Mouse (Mus musculus): ENCODE results near the gene Phactr4. TPM values are rescaled to one million over a fixed set of nuclear protein-coding genes. Genes with fewer than 3 reads are reported as not detected.
A peak's percentile ranks its signal among the peaks of the same experiment; 100 is the strongest.

The Phactr4 gene
- total RNA-seq, 2 experiments from 2014 or later: 10.7 to 12.4 TPM

DNA sequence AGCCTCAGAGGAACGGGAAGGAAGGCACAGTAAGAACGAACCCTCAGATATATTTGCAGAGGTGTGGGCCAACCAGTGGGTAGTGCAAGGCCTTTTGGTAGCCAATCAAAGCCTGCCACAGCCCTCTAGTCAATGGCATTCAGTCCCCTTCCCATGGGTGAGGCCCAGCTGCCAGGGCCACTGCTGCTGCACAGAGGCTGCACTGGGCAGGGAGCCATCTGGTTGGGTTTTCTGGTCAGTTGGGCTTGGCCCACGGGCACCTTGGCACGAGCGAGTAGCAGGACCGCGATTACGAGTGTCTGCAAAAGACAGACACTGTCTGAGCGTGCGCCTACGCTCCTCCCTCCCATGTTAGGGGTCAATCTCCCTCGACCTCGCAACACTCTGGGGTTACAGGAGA lies 83.3 kb downstream of the Phactr4 start:
- peak in 1 of 2 experiments; percentile 40 for DNase-seq (ENCODE audit: low spot score in 2 of 2)

DNA sequence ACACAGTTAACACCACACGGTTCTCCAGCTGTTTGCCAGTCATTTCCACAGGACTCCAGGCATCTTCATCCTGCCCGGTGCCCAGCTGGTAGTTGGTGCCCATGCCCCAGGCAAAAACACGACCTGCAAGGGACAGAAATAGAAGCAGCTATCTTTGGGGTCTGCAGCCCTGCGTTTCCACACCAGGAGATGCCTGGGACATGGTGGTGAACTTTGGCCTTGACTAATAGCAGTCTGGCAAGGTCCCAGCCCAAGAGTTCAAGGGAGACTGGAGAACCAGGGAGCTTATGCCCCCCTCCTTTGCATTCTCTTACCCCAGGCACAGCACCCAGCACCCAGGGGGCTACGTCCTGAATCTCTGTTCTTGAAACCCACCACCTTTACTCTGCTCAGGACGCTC lies 89.4 kb downstream of the Phactr4 start:
- DNase-seq (ENCODE audit: low spot score in 2 of 2): no peak

DNA sequence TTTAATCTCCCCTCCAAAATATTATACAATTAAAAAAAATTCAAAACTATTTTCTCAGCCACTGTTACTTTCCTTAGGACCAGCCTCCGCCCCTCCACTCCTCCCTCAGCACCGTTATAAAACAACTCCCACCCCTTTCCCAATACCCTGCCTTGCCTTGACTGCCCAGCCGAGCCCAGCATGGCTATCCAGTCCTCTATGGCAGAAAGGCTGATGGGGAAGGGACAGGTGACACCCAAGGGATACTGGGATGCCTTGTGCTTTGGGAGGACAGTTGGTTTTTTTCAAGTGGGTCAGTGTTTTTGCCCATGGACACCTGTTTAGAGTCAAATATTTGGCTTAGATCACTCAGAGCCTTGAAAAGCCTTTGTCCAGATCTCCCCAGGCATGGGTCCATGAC lies 90.3 kb downstream of the Phactr4 start:
- DNase-seq (ENCODE audit: low spot score in 2 of 2): no peak

DNA sequence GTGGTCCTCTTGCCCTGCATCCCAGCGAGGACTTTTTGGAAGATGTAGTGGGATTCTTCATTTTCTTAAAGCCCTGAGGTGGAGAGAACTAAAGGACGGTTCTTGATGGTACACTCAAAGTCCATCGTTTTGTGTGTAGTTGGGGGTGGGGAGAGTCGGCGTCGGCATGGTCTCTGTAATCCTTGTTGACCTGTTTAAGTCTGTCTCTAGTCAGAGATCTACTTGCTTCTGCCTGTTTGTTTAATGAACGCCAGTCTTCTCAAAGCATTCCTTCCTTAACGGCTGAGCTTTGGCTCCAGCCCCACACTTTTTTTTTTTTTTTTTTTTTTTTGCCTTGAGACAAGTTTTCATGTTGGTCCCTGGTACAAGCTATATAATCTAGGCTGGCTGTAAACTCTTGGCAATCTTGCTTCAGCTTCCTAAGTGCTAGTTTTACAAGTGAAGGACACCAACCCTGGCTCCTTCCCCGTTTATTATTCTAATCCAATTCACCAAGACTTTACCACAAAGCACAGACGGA lies 92.4 kb downstream of the Phactr4 start:
- no peak for DNase-seq (ENCODE audit: low spot score in 2 of 2)

DNA sequence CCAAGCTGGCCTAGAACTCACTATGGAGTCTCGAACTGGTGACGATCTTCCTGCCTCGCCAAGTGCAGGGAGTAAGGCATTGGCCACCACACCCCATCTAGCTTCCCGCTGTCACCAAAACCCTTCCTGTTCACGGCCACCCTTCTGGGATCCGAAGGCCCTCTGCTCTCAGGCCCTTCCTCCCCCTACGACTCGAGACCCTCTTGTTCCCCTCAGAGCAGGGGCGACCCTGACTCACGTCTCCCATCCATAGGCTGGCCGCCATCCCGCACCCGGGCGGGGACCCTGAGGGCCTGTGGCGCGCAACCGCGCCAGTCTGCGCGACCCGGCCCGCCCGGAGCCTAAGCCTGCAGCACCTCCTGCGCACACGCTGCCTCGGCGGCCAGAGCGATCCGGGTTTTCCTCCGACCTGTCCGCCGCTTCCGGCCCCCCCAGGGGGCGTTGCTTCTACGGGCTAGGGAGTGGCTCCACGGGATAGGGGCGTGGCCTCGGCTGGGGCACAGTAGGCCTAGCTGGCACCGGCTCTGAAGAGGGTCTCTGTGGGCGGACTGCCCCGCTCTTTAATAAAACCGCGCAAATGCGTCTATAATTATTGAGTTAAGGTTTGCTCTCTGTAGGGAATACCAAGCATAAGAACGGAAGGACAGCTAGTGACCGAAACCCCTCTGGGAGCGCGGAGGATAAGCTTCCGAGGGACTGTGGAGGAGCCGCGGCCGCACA lies 93.0 kb downstream of the Phactr4 start, which contains the start of gene Trnau1ap:
Gene Trnau1ap, minus strand, starts transcription at position 424 of the 720 bp plus-strand sequence.
- DNase-seq (ENCODE audit: low spot score in 2 of 2): peak; percentile 65 to 81

DNA sequence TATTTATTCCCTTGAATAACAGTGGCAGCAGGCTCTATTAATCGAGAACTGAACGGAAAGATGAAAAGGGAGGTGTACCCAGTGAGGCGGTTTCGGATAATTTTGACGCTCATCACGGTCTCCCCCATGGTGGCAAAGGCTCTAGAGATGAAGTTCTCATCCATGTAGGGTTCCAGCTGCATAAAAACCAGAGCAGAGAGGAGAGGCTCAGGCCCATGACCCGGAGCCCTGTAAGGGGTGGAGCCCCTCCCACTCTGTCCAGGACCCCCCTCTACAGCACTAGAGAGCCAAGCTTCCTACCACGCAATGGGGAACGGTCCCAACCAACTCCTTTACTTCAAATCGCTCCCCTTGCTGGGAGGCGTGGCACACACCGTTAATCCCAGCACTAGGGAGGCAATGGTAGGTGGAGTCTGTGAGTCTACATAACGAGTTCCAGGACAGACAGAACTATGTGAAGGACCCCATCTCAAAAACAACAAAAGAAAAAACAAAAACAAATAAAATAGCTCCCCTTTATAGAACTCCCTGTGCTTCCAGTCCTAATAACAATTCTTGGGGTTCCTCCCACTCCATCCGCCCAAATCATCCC lies 93.8 kb downstream of the Phactr4 start:
- DNase-seq (ENCODE audit: low spot score in 2 of 2): no peak

DNA sequence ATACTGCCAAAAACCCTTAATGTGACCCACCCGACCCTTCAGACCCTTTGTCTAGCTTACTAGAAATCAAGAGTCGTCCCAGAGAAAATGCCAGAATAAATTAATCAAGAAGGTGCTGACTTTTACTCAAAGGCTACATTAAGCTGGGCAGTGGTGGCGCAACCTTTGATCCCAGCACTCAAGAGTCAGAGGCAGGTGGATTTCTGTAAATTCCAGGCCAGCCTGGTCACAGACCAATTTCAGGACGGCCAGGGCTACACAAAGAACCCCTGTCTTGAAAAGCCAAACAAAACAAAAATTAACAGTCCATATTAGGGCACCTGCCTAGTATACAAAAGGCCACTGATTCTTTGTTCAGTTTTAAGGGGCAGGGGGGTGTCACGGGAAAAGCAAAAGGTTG lies 95.8 kb downstream of the Phactr4 start:
- DNase-seq (ENCODE audit: low spot score in 2 of 2): no peak

DNA sequence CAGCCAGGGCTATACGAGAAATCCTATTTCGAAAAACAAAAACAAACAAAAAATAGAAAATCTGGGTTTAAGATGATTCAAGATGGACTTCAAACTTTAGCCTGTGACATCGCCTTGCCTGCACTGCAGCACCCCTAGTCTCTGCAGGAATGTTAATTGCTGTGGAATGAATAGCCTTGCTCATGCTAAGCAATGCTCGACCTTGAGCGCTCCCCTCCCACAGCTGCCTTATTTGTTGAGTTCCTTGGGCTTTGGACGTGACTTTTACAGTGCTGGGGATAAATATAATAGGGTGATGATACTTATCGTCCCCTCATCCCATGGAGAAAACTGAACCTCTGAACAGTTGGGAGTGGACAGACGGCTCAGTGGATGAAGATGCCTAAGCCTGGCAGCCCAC lies 106.6 kb downstream of the Phactr4 start:
- DNase-seq (ENCODE audit: low spot score in 2 of 2): no peak

DNA sequence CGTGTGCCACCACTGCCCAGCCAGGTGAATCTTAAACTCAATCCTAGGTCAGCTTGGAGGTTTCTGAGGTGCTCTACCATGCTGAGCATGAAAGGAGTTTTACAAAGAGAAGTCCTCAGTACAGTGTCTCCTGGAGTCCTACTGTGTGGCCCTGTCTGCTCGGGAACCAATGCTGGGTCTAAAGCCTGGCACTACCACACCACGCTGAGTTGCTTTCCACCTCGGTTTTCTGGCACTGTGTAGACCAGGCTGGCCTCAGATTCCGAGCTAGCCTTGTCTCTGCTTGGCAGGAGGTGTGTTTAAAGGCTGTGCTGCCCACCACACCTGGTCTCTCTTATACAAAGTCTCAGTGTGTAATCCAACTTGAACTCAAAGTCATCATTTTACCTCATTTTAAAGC lies 109.7 kb downstream of the Phactr4 start:
- DNase-seq (ENCODE audit: low spot score in 2 of 2): no peak

DNA sequence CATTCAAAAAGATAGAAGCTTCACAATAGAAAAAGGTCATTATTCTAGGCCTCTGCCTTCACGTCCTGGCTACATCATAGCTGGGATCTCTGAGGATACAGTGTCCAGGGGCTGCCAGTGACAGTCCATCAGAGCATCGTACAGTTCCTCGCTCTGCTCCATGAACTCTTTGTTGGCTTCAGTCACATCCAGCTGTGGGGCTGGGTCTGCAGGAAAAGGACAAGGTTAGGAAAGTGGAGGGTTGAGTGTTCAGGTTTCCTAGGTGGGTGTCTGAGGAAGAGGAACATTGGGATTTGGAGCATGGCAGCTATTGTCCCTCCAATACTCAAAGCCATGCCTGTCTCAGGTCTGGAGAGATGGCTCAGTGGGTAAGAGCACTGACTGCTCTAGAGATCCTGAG lies 110.5 kb downstream of the Phactr4 start:
- no peak for DNase-seq (ENCODE audit: low spot score in 2 of 2)

DNA sequence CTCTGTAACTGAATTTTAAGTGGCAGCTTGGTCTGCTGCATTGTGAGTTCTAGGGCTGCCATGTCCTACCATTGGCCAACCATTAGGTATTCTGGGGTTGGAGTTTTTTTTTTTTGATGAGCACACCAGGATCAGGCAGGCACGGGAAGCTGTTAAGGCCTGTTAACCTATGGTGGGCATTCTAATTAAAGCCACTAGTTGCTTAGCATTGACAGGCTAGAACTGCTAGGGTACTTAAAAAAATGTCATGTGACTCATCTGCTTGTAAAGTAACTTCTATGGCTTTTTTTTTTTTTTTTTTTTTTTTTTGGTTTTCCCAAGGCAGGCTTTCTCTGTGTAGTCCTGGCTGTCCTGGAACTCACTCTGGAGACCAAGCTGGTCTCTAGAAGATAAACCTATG lies 111.1 kb downstream of the Phactr4 start:
- DNase-seq (ENCODE audit: low spot score in 2 of 2): no peak

DNA sequence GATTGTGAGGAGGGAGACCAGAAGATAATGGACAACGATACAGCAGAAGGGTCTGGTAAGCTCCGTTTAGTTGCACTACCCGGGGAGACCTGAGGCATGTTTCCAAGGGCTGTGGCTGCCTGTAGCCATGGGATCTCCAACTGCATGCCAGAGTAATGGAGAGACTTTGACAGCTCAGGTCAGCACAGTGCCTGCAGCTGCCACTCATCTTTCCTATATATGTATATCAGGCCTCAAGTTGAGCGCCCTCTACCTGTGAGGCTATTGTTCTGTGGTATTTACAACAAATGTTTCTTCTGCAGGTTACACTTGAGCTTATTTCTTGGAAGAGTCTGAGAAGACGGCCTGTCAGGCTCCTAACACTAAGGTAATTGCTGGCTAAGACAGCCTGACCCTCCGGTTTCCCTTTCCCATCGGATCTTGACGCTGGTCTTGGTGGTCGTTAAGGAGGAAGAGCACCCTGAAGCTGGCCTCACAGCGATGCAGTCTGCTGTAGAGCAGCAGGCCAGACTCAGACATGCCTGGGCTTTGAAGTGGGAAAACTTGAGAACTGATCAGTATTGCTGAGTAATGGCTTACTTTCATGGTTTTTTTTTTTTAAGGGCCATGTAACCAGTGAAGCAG lies 112.3 kb downstream of the Phactr4 start:
- DNase-seq (ENCODE audit: low spot score in 2 of 2): peak in 1 of 2 experiments; percentile 53

DNA sequence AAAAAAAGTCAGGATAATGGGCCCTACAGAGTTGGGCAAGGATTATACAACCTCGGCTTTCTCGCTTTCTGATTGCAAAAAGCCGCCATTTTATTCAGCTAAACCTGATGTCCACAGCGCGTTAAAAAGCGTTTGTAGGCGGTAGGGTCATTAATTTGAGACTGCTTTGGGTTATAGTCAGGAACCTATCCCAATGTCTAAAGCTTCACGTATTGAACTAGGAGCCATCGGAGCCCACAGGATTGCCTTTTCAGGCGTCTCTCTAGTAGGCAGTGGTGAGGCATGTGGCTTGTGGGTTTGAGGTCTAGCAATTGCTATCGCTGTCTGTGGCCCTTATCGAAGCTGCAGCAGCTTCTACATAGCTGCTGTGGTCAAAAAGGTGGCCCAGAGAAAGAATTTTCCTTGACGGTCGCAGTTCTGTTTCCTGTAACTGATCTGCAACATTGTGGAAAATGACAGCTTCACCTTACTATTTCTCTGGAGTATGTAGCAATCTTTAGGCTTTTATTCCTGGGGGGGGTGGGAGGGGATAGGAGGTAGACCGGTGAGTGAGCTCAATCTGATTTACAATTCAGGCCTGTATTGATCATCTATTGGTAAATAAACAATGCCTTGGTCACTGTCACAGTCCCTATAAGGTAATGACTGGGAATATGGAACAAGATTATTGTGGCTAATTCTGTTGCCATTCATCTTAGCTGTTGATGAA lies 113.0 kb downstream of the Phactr4 start:
- peak in 1 of 2 experiments; percentile 42 for DNase-seq (ENCODE audit: low spot score in 2 of 2)

DNA sequence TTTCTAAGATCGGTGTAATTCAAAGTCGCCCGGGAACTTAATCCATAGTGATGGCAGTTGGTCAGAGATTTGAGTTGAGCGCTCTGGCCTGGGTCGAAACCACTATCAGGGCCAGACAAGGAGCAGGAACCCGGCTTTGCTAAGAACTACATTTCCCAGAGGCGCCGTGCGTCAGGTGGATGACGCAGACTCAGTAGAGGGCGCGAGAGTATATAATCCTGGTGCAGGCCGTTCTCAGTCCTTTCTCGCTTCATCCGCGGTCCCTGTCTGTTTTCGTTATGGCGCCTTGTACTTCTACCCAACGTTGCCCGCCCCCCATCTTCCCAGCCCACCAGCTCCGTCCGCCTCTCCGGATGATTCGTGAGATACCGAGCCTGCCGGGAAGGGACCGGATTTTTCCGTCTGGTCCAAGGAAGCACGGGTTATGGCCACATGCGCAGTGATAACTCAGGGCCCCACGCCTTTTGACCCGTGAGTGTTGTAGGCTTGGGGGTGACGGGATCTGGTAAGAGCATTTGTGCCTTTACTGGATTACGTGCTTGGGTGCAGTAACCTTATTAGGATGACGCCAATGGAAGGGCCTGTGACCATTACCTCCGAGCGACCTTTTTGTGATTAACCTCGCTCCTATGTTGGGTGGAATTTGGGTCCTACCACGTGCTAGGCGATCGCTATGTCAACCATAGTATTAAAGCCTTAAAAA lies 113.7 kb downstream of the Phactr4 start:
- peak; percentile 87 to 96 for DNase-seq (ENCODE audit: low spot score in 2 of 2)

DNA sequence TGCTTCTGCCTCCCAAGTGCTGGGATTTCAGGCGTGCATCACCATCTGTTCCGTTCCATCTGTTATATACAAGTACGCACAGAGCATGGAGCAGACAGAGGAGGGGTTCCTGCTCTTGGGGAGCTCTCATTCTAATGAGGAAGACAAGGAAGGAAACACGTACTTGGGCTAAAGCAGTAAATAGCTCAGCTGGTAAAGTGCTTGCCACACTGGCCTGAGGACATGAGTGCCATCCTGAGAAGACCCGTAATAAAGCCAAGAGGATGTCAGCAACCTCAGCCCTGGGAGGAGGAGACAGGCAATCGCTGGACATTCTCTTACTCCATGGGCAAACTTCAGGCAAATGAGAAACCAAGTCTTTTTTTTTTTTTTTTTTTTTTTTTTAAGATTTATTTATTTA lies 116.3 kb downstream of the Phactr4 start:
- DNase-seq (ENCODE audit: low spot score in 2 of 2): no peak

Small RNA genes lying within 50 kb of the gene (microRNA-seq; reads per million reads assigned to microRNA genes)
- gene Gm25707: 0 reads per million in 2 experiments

Other genes starting within 250 kb of the Phactr4 start
- gene Ythdf2, start 210.2 kb downstream of the Phactr4 start, total RNA-seq (2021): 10 to 100 TPM; 48.5 to 48.6 TPM
- 10 to 100 TPM; 21.4 to 23.4 TPM for gene Gmeb1, start 160.9 kb downstream of the Phactr4 start, total RNA-seq (2021)
- 10 to 100 TPM; 25.1 to 26.7 TPM for gene Taf12, start 148.1 kb downstream of the Phactr4 start, total RNA-seq (2021)
- 1 to 10 TPM; 1.2 to 2.5 TPM for gene Rab42, start 119.1 kb downstream of the Phactr4 start, total RNA-seq (2021)
- gene Trnau1ap, start 93.0 kb downstream of the Phactr4 start, total RNA-seq (2021): 10 to 100 TPM; 21.9 to 22.0 TPM
- gene Rcc1, start 68.9 kb downstream of the Phactr4 start, total RNA-seq (2021): 10 to 100 TPM in 1 of 2 experiments, 1 to 10 TPM in 1; 9.8 to 12.3 TPM
- gene Med18, start 41.4 kb upstream of the Phactr4 start, total RNA-seq (2021): 1 to 10 TPM; 7.9 to 9.7 TPM
- 10 to 100 TPM; 14.4 to 16.8 TPM for gene Sesn2, start 88.0 kb upstream of the Phactr4 start, total RNA-seq (2021)
- gene Atpif1, start 111.2 kb upstream of the Phactr4 start, total RNA-seq (2021): 100 to 1,000 TPM; 426 to 434 TPM
- 10 to 100 TPM; 87.9 to 92.5 TPM for gene Dnajc8, start 113.1 kb upstream of the Phactr4 start, total RNA-seq (2021)
- 1 to 10 TPM; 1.3 to 1.5 TPM for gene Ptafr, start 141.6 kb upstream of the Phactr4 start, total RNA-seq (2021)
- 10 to 100 TPM; 27.9 to 28.0 TPM for gene Eya3, start 216.5 kb upstream of the Phactr4 start, total RNA-seq (2021)

Data from layer of hippocampus, adult 18-20 months (tissue).